Mouse (Mus musculus) monocyte, adult 2 months (primary cell): ENCODE results near the gene Tmem128.

ENCODE experiments used
- DNase-seq, 2 experiments: peaks; one replicate each; pipeline ENCODE4 v3.0.0; 2022; ENCODE audit warnings: low spot score in 2 of 2, low read depth in 1 of 2

The Tmem128 gene

GRCm38 (mm10) chr5:38277098-38277866, 17.3 kb downstream of the Tmem128 start:
- DNase-seq = no peak

GRCm38 (mm10) chr5:38277936-38278600, 18.1 kb downstream of the Tmem128 start:
- no peak for DNase-seq

DNA sequence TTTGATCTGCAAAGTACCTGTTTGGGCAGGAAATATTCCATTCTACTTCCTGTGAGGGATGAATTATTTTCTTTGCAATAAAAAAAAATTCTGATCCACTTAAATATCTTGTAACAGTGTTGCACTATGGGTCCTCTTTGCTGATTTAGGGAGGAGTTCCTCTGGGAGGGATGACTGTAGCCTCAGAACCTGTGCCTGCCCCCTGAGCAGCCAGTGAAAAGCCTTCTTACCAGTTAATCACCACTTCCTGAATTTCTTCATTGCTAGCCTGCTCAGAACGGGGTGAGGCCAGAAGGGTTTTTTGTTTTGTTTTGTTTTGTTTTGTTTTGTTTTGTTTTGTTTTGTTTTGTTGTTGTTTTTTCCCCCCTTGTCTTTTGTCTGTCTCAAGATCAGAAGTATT, 20.1 kb downstream of the Tmem128 start:
- no peak for DNase-seq

- no peak for DNase-seq
Observed at GRCm38 (mm10) chr5:38285724-38286123, 25.7 kb downstream of the Tmem128 start.

DNA sequence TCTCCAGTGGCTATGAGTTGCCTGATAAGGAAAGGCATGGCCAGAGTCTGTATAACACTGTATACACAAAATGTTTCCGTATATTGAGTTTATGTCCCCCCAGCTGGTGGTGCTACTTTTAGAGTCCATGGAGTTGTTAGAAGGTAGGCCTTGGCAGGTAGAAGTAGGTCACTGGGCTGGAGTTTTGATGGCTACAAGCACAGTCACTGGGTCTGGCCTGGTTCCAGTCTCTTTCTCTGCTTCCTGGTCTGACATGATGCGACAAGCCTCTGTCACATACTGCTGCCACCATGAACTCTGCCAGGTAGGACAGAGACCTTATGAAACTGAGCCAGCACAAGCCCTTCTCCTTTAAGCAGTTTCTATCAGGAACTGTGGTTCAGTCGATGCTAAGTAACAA, 28.5 kb downstream of the Tmem128 start:
- DNase-seq = no peak

DNA sequence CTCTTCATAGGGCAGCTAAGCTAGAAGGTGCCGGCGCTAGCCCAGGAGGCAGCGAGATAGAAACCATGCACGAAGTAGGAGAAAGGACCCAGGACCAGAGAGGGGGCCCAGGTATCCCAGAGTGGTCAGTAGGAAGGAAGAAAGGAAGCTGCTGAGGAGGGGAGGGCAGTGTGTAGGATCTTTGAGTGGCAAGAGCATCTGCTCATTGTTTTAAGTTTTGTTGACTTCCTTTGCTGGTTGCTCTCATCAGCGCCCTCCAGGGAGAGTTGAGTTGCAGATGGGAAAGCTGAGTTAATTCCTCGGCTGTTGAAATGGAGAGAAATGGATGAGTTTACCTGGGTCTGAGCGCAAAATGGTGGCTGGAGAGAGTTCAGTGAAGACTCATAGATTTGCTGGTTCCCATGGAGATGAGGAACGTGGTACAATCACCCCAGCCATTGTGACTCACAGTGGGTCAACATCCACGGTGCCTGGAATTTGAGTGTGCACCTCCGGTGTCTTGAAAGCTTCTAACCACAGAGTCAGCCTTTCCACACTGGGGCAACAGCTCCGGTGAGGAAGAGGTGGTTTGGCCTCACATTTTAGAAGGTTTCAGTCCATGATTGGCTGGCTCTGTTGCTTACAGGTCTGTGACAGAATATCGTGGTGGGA, 41.9 kb downstream of the Tmem128 start:
- DNase-seq = no peak

GRCm38 (mm10) chr5:38302651-38303050, 42.7 kb downstream of the Tmem128 start:
- DNase-seq = no peak

DNA sequence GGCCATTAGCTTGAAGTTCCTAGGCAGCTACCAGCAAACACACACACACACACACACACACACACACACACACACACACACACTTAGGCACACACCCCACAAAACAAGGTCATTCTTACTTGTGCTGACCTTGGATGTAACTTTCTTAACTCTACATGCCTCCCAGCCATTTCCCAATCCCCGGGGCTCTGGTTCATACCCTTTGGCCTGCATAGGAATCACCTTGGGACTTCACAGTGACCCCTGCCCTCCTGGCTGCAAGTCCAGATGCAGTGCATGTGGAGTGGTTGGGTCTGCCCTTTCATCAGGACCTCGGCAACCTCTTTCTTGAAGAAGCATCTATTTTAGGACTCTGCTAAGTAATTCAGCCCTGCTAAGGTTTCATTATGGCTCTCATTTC, 45.3 kb downstream of the Tmem128 start:
- no peak for DNase-seq

- DNase-seq = peak; percentile 42 to 74
Observed at GRCm38 (mm10) chr5:38307255-38308101, 47.5 kb downstream of the Tmem128 start.

DNA sequence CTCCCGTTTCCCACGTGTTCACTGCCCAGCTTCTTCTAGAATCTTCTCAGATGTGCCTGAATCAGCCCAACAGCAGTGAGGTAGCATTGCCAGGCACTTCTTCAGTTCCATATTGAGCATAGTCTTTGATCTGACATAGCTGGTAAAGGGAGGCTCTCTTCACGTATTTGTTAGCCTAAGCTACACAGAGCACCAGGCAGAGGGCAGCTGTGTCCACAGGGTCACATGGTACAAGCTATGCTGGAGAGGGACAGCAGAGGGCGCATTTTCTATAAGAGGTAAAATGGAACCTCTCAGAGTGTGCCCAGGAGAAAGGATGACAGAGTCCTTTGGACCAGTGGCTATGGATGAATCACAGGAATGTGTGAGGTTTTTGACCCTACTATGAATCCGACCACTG, 48.9 kb downstream of the Tmem128 start:
- DNase-seq = peak; percentile 7 to 13

DNA sequence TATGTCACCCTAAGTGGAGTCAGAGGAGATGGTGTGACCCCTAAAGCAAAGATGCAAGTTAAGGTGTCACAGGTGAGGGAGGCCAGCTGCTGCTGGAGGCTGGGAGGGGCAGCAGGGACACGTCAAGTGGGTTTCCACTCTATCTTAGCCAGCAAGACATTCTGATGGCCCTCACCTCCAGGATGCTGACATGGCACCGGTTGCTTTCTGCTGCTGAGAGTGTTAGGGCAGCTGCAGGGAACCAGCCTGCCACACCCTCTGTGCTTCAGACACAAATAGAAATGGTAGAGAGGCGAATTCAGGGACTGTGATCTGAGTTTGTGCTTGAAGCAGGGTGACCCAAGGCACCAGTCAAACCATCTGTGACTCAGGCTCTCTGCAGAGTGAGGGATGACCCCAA, 49.8 kb downstream of the Tmem128 start:
- no peak for DNase-seq
